Mouse (Mus musculus): Measurements from ENCODE around the gene Apoa1.

Gene Apoa1

DNA sequence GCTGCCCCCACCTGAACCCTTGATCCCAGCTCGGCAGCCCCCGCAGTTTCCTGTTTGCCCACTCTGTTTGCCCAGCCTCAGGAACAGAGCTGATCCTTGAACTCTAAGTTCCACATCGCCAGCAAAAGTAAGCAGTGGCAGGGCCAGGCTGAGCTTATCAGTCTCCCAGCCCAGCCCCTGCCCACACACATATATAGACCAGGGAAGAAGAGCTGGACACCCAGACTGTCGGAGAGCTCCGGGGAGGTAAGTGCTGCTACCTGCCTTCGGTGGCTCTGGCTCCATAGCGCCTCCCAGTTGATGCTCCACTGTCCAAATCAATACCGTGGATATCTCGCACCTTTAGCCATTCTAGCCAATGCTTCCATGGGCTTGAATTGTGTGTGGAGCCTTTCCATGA, at the start of gene Apoa1:
Gene Apoa1 (plus strand): TSS at position 90 of the 400 bp plus-strand sequence.
- DNase-seq: no peak

DNA sequence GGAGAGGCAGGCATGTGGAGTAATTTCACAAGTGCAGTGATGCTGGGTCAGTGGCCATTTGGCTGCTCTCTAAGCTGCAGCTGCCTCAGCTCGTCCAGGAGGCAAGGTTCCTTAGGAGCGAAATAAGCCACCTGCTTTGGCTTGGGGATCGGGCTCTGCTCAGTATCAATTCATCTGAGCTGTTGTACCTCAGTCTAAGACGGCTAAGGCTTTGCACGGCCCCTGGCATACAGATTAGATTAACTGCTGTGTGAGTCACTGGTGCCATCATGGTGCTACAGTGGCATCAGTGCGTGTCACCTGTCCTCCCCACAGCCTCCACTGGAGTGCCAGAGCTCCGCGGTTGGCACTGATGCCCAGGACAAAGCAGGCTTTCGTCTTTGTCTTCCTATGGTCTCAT, 49.8 kb upstream of the Apoa1 start:
- no peak for DNase-seq

DNA sequence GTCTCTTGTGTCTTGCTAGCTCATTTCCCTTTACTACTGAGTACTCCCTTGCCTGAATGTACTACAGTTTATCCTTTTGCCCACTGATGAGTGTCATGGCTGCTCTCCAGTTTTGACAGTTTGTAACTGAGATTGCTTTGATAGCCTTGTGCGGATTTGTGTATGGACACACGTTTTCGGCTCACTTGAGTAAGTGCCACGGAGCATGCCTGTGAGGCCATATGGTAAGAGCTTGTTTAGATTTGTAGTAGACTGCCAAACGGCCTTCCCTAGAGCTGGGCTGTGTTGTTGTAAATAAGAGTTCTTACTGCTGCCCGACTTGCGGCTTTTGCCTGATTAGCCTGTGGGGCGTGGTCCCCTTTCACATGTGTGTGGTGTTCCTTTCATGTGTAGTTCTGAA, 47.1 kb upstream of the Apoa1 start:
- DNase-seq: peak; percentile 59

GRCm38 (mm10) chr9:46184542-46184941, 43.8 kb upstream of the Apoa1 start:
- no peak for DNase-seq

DNA sequence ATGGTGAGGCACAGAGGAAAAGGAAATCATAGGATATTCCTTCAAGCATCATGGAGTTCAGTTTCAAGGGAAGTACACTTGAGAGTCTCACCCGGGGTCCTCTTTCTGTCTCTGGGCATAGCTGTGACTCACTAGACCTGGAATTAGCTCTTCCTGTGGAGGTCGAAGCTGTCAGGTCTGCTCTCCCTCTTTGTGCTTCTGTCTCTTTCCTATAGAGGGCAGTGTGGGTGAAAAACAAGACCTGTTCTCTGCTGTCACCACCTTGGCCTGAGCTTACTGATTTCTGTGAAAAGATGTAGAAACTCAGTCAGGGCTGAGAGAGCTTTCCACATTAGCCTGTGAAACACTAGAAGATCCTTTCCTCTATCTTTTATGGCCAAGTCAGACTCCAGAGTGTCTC, 43.2 kb upstream of the Apoa1 start:
- peak; percentile 55 for DNase-seq

DNA sequence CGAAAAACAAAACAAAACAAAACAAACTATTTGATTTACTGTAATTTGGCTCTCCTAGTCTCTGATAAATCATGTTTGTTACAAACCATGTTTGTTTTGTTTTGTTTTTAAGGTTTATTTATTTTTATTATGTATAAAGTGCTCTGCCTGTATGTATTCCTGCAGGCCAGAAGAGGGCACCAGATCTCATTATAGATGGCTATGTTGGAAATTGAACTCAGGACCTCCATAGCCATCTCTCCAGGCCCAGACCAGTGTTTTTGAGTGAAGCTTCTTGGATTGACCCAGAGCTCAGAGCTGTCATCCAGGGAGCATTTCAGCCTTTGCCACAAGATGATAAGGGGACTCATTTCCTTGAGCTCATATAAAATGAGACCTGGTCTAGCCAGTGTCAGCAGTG, 42.0 kb upstream of the Apoa1 start:
- DNase-seq: no peak

- DNase-seq: no peak
These were observed 40.0 kb upstream of the Apoa1 start for GRCm38 (mm10) chr9:46188370-46188769.

- no peak for DNase-seq
These were observed 39.4 kb upstream of the Apoa1 start for GRCm38 (mm10) chr9:46188956-46189355.

GRCm38 (mm10) chr9:46189381-46189780, 39.0 kb upstream of the Apoa1 start:
- no peak for DNase-seq

GRCm38 (mm10) chr9:46191234-46191633, 37.1 kb upstream of the Apoa1 start:
- DNase-seq: no peak

DNA sequence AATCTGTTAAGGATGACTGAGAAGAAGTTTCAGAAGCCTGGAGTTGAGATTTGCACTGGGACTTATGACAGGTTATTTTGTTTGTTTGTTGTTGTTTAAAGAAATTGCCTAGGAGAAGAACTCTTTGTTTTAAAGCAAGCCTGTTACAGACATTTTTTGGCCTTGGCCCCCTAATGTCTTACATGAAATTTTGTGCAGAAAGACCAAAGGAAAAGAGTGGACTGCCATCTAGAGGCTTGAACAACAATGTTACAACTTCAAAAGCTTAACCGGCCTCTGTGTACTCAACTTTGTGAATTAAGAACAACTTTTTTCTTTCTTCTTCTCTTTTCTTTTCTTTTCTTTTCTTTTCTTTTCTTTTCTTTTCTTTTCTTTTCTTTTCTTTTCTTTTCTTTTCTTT, 36.7 kb upstream of the Apoa1 start:
- DNase-seq: no peak

DNA sequence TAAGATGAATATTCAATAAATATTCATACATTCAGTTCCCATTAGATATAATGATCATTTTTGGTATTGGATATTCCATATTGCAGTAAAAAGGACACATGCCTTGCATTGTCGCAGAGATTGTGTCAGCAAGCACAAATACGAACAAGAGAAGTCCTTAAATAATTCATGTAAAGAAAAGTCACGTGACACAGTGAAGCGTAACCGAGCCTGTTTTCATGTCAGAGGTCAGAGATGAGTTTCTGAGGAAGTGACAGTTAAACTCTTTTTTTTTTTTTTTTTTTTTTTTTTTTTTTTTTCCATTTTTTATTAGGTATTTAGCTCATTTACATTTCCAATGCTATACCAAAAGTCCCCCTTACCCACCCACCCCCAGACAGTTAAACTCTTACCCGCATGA, 35.7 kb upstream of the Apoa1 start:
- no peak for DNase-seq

- no peak for DNase-seq
These were observed 33.6 kb upstream of the Apoa1 start for GRCm38 (mm10) chr9:46194809-46195208.

- DNase-seq: no peak
These were observed 31.6 kb upstream of the Apoa1 start for GRCm38 (mm10) chr9:46196699-46197169.

GRCm38 (mm10) chr9:46198461-46198860, 29.9 kb upstream of the Apoa1 start:
- DNase-seq: no peak

GRCm38 (mm10) chr9:46198936-46199335, 29.4 kb upstream of the Apoa1 start:
- DNase-seq: no peak

DNA sequence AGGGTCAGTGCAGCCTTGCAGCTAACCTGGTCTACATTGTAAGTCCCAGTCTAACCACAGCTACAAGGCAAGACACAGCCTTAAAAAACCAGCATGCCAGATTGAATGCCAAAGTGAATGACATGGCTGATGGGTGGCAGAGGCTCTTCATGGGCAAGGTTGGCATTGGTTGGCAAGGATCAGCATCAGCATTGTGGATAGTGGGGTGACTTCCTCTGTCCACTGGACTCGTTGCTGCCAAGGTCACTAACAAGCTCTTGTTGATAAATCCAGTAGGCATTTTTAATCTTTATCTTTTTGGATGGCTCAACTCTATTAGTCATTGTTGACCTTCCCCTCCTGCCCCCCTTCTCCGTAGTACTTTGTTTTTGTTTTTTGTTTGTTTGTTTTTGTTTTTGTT, 28.8 kb upstream of the Apoa1 start:
- no peak for DNase-seq

GRCm38 (mm10) chr9:46206834-46207500, 21.4 kb upstream of the Apoa1 start:
- no peak for DNase-seq

- no peak for DNase-seq
These were observed 20.9 kb upstream of the Apoa1 start for GRCm38 (mm10) chr9:46207501-46207869.

- peak; percentile 48 for DNase-seq
These were observed 19.9 kb upstream of the Apoa1 start for GRCm38 (mm10) chr9:46208401-46208974.

DNA sequence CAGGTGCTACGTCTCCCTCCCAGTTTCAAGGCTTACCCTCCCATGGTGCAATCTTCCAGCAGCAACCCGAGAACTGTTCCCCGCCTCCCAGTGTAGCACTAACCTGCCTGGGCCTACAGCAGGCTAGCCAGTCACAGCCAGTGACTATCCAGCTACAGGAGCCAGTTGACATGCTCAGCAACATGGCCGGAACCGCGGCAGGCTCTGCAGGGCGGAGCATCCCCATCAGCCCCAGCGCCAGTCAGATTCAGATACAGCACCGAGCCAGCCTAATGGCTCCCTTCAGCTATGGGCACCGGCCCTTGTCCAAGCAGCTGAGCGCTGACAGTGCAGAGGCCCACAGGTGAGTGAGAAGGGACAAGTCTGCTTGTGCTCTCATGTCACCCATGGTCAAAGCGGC, 17.9 kb upstream of the Apoa1 start:
- DNase-seq: no peak

GRCm38 (mm10) chr9:46214276-46214675, 14.1 kb upstream of the Apoa1 start:
- DNase-seq: no peak

DNA sequence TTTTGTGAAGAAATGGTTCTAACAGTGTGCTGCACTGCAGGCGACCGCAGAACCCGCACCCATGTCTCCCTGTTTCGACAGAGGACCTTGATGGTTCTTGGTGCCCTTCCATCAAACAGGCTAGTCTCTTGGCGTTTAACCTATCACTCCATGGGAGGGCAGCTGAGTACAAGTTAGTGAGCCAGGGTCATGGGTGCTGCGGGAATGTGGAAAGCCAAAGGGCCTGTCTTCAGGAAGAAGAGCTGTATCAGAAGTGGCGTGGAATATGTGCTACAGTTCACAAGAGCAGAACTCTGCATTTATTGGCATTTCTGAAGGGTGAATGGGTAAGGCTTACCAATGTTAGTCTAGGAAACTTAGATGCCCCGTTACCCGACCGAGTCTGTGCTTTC, 13.4 kb upstream of the Apoa1 start:
- DNase-seq: no peak

- DNase-seq: peak; percentile 56
These were observed 12.8 kb upstream of the Apoa1 start for GRCm38 (mm10) chr9:46215338-46216322.
